ENCODE assay signal across 8 mouse cellular contexts in the genomic region with DNA sequence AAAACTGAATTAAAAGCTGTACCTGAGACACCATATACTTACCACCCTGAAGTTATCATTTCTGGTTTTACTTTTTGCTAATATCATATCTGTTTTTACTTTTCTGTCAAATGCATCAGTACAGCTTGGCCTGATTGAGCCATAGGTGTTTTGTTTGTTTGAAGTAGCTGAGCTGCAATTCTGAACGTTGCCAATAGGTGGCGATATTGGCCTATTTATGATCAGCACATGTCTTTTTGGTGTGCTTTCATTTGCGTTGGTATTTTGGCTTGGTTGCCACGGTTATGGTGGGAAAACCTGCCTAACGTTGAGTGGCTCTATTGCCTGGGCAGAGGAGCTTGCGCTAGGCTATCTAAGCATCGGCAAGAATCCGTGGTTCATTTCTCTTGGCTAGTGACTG. TPM values are rescaled to one million over a fixed set of nuclear protein-coding genes. Genes with fewer than 3 reads are reported as not detected.
DNase-seq lines count a peak whose midpoint lies in the region; ATAC-seq and TF ChIP-seq lines count a peak whose summit lies in the region.

No protein-coding gene starts in this region.

- no peaks in the 10 kb centered on the region for H3K27me3 ChIP-seq in embryonic facial prominence, embryonic 14.5 days (replicated peaks; ENCODE audit: control insufficient read depth, insufficient read depth, low read length)
- H3K27me3 ChIP-seq in lung, embryonic 14.5 days (ENCODE audit: insufficient read depth, low read length), result no peaks in the 10 kb centered on the region

- H3K4me3 ChIP-seq in embryonic facial prominence, embryonic 14.5 days (ENCODE audit: low read depth, low read length), result no peak overlapping the region
- H3K4me3 ChIP-seq in lung, embryonic 14.5 days (ENCODE audit: low read depth, low read length), result no peak overlapping the region

- 0 out of 2 replicates have a peak overlapping the region, but pooled peaks have one; percentile 37 for H3K9ac ChIP-seq in embryonic facial prominence, embryonic 14.5 days (ENCODE audit: low read depth, low read length)
- H3K9ac ChIP-seq in lung, embryonic 14.5 days, result no peak overlapping the region

- peaks cover 12% of the 10 kb centered on the region for H3K9me3 ChIP-seq in embryonic facial prominence, embryonic 14.5 days (ENCODE audit: control insufficient read depth, low read length)
- peaks cover 5% of the 10 kb centered on the region; the same call in 1 of the 2 replicates for H3K9me3 ChIP-seq in lung, embryonic 14.5 days (ENCODE audit: low read depth, low read length)

- H3K27ac ChIP-seq in embryonic facial prominence, embryonic 14.5 days (replicated peaks; ENCODE audit: low read depth, low read length), result no peak overlapping the region
- no peak overlapping the region for H3K27ac ChIP-seq in lung, embryonic 14.5 days (ENCODE audit: low read depth)

- H3K4me1 ChIP-seq in embryonic facial prominence, embryonic 14.5 days (ENCODE audit: control insufficient read depth, insufficient read depth, low read length), result no peaks in the 10 kb centered on the region
- H3K4me1 ChIP-seq in lung, embryonic 14.5 days (ENCODE audit: insufficient read depth), result no peaks in the 10 kb centered on the region

- WGBS in embryonic facial prominence, embryonic 14.5 days, result 6% methylated on average over 8 of the region's 8 CpGs
- 8% methylated on average over 8 of the region's 8 CpGs for WGBS in lung, embryonic 14.5 days

- peak; percentile 85 for DNase-seq in ES-CJ7 (ENCODE audit: low read depth, low spot score)
- peak; percentile 81 for DNase-seq in adrenal gland, postnatal 14 days
- DNase-seq in embryonic facial prominence, embryonic 14.5 days (ENCODE audit: low spot score), result peak; percentile 86
- peak; percentile 70 to 80 for DNase-seq in heart, postnatal 14 days
- DNase-seq in layer of hippocampus, adult 18-20 months (ENCODE audit: low spot score in 2 of 2), result peak; percentile 67 to 90
- peak; percentile 96 for DNase-seq in lung, embryonic 14.5 days
- peak; percentile 93 for DNase-seq in retina, embryonic 14.5 days (ENCODE audit: low spot score)
- peak; percentile 87 for DNase-seq in thymus, postnatal 4 days

- no peak overlapping the region for H3K4me2 ChIP-seq in embryonic facial prominence, embryonic 14.5 days (ENCODE audit: low read depth, low read length)
- H3K4me2 ChIP-seq in lung, embryonic 14.5 days, result 0 out of 2 replicates have a peak overlapping the region, but pooled peaks have one; percentile 15

- intact Hi-C loops in heart, postnatal 14 days (cut with DNase I), result loop anchor here (1.0 kb wide), 1 partner anchor 84 kb away; no protein-coding TSS in a partner anchor

- TF ChIP-seq CTCF in lung, embryonic 14.5 days (IDR thresholded peaks at IDR 0.05; ENCODE audit: low read depth), result peak; percentile 97

- peak; percentile 67; the same call in 1 of the 2 replicates for ATAC-seq in embryonic facial prominence, embryonic 14.5 days (ENCODE audit: low read depth)
- ATAC-seq in lung, embryonic 14.5 days (ENCODE audit: insufficient read depth), result peak; percentile 70; the same call in 1 of the 2 replicates

- no peaks in the 10 kb centered on the region for H3K36me3 ChIP-seq in embryonic facial prominence, embryonic 14.5 days (ENCODE audit: control insufficient read depth, insufficient read depth, low read length)
- H3K36me3 ChIP-seq in lung, embryonic 14.5 days (ENCODE audit: insufficient read depth), result no peaks in the 10 kb centered on the region; the same call in 1 of the 2 replicates

RNA-seq across cellular contexts. Expression of a gene that starts 10.0 kb away (rescaled TPM):
- total RNA-seq in adrenal gland, postnatal 14 days (2021), result 45.6 and 50.3 TPM in 2 replicates
- 160 and 166 TPM in 2 replicates for polyA plus RNA-seq in embryonic facial prominence, embryonic 14.5 days (2014; fragmentation: Nextera tagmentation; extraction: Ambion mirVana)
- total RNA-seq in heart, postnatal 14 days (2021), result 10 to 100 TPM; 53.1 to 58.3 TPM
- 100 to 1,000 TPM; 198 to 214 TPM for total RNA-seq in layer of hippocampus, adult 18-20 months (2021)
- polyA plus RNA-seq in lung, embryonic 14.5 days (2014; fragmentation: Nextera tagmentation; extraction: Ambion mirVana), result 195 and 196 TPM in 2 replicates

RNA-seq across cellular contexts. Expression of a gene that starts 37.6 kb away (rescaled TPM):
- 0.30 and 0.86 TPM in 2 replicates for total RNA-seq in adrenal gland, postnatal 14 days (2021)
- polyA plus RNA-seq in embryonic facial prominence, embryonic 14.5 days (2014; fragmentation: Nextera tagmentation; extraction: Ambion mirVana), result 6.9 and 10.0 TPM in 2 replicates
- under 1 TPM in 1 of 2 experiments, not detected in 1; 0.24 TPM for total RNA-seq in heart, postnatal 14 days (2021)
- 1 to 10 TPM; 6.6 to 8.7 TPM for total RNA-seq in layer of hippocampus, adult 18-20 months (2021)
- 14.9 TPM in 2 replicates for polyA plus RNA-seq in lung, embryonic 14.5 days (2014; fragmentation: Nextera tagmentation; extraction: Ambion mirVana)
